Mouse (Mus musculus) frontal cortex, postnatal 14 days (tissue): Measurements from ENCODE around the gene Ppp1r9a.

Experiments used
- DNase-seq, 2 experiments: peaks; one replicate each; pipeline ENCODE4 v3.0.0; 2022; ENCODE audit warnings: low spot score in 2 of 2

Ppp1r9a gene

GRCm38 (mm10) chr6:5103769-5104168 lies 201.1 kb downstream of the Ppp1r9a start:
- no peak for DNase-seq

- no peak for DNase-seq
Measured at GRCm38 (mm10) chr6:5104238-5104637, 201.5 kb downstream of the Ppp1r9a start.

DNA sequence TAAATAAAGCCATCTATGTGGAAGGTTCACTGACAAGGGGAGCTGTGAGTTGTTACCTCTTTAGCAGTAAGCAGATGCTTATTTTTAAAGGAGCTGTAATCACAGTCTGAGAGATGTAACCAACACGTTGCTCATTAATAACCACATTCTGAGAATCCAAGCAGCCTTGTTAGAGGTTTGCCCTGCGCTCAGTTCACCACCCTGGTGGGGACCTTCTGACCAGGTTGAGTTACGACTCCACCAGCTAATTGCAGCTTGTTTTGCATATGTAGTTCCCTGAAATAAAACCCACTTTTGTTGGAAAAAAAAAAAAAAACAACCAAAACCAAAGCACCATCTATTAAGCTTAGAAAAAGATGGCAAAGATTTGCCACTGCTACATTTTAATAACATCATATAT lies 205.8 kb downstream of the Ppp1r9a start:
- DNase-seq = no peak

DNA sequence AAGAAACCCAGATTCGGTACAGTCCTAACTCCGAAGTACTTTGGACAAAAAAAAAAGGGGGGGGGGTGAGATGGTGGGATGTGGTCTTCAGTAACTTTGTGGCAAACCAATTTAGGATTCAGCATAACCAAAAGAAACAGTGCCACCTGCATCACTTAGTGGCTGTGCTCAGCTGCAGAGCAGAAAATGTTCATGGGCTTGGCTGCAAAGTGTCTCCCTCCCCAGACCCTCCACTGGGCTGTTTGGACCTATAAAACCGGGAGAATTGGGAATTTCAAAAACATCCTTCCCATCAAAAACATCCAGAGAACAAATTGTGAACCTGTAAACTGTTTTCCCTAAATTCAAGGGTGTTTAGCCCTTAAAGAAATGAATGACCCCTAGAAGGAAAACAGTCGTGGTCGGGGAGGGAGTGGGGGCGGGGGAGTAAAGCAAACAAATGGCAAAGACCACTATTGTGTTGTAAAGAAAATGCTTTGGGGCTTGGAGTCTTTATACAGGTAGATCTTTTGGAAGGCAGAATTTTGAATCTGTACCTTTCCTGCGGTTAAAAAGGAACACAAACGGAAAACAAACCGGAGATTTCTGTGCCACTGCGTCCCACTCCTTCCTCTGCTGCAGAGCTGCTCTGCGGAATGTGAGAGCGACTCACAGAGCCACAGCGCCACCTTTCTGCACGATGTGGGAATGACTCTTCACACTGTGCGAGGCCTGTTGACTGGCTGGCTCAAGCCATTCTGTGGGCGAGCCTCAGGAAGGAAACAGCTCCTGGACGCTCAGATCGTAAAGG lies 207.4 kb downstream of the Ppp1r9a start:
- DNase-seq = peak; percentile 73 to 88

DNA sequence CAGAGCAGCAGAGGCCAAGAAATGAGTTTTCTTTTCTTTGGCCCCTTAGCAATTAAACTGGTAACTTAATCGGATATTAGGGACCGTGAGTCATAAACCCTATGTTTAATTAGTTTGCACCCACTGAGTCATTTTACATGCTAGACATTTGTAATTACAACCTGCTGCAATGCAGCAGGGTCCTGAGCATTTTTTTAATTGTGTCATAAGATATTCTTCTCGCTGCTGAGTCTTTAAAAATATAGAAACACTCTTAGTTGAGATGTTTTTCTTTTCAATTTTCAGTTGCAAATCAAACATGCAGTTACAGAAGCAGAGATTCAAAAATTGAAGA lies 208.0 kb downstream of the Ppp1r9a start:
- DNase-seq = no peak

- no peak for DNase-seq
Measured at GRCm38 (mm10) chr6:5113103-5113502, 210.4 kb downstream of the Ppp1r9a start.

GRCm38 (mm10) chr6:5113734-5114133 lies 211.0 kb downstream of the Ppp1r9a start:
- no peak for DNase-seq

DNA sequence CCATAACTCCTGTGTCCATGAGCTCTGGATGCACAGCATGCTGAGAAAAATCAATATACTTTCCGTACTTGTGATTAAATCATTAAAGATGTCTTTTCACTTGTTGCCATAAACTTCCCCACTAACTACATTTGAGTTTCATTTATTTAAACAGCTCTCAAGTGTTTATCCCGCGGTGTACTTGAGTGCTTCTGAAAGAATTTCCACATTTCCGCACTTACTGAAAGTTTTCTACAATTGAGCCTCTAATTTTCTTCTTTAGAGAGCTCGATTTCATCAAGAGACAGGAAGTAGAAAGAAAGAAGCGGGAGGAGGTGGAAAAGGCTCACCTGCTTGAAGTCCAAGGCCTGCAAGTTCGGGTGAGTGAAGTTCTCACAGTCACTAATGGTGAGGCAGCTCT lies 212.1 kb downstream of the Ppp1r9a start:
- DNase-seq = no peak

- no peak for DNase-seq
Measured at GRCm38 (mm10) chr6:5119181-5119910, 216.6 kb downstream of the Ppp1r9a start.

DNA sequence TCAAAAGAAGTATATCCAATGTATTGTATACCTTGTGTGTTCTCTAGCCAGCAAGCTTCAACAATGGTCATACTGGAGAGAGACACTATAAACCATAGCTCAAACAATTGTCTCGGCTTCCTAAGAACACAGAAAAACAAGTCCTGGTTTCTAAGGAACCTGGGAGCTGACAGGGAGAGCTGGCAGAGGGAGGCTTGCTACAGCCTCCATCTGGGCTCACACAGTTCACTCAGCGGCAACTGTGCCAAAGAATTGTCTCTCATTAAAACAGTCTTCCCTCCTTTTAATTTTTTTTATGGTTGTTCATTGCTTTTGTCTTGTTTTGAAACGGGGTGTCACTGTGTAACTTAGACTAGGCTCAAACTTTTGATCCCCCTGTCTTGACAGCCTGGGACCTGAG lies 217.5 kb downstream of the Ppp1r9a start:
- no peak for DNase-seq

DNA sequence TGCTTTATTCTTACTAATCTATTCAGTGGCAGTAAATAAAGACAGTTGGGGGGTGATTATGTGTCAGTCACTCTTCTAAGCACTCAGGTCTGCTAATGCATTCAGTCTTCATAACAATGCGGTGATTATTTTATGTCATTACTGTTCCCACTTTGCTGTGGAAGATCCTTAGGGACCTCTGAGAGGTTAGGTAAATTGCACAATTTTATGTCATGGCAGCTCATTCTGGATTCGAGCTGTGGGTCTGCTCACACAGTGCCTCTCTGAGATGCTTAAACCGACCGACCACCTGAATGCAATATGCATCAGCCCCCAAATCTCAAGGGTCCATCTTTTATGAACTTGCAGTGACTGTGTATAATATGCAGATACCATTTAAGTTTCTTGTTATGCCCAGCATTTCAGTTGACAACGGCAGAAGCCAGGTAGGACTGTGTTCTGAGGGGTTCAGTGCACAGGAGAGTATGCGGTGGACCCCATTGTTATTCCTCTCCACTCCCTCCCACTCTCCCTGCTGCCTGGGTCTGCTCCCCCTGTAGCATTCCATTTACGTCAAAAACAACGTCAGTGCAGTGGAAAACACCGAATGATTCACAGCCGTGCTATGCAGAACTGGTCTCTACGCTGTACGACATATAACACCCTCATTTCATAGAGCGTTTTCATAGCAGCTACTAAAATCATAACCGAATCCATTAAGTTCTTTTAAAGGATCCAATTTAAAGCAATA lies 226.8 kb downstream of the Ppp1r9a start:
- no peak for DNase-seq

GRCm38 (mm10) chr6:5134986-5135385 lies 232.3 kb downstream of the Ppp1r9a start:
- DNase-seq = no peak

- DNase-seq = no peak
Measured at GRCm38 (mm10) chr6:5136046-5136445, 233.3 kb downstream of the Ppp1r9a start.

GRCm38 (mm10) chr6:5138875-5139631 lies 236.3 kb downstream of the Ppp1r9a start:
- no peak for DNase-seq

DNA sequence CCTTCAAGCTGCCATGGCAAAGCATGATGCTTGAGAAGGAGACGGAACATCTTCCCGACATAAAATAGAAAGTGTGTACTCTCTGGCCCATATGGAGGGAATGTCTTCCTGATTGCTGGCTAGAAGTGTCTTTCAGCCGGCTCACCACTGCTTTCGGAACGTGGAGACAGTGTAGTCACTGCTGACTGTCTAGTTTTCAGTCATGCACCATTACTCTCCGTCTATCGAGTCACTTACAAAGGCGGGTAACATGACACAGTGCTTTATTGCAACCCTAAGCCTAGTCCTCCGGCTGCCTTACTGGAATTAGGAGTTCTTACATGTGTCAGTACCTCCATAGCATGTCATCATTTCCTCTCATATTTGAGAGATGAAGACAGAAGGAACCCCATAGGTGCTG lies 236.9 kb downstream of the Ppp1r9a start:
- no peak for DNase-seq

DNA sequence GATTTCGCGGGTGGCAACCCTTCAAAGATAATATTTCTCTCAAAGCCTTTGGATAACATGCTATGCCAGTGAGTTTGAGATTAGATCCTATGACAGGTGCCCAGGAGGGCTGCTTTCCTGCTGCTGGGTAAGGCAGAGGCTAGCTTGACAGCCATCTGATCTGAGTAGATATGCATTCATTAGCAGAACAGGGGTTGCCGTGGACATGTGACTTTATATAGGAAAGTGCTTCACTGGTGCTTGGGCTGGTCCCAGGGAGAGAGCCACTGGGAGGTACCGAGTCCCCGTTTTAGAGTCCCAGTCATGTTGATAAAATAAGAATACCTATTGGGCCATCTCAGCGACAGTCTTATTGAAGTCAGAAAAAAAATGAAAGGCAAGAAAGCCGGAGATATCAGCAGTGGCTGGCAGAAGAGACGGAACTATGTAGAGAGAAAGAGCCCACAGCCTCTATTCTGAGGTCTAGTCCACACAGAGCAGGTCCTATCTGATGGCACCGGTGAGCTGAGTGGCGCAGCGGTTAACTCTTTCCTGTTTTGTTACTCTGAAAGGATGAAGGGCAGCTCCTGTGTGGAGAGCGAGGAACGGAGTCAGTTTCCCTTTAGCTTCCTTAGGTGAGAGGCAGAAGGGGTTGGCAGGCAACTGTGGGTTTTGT lies 244.9 kb downstream of the Ppp1r9a start:
- no peak for DNase-seq

GRCm38 (mm10) chr6:5149941-5150340 lies 247.2 kb downstream of the Ppp1r9a start:
- DNase-seq = no peak

DNA sequence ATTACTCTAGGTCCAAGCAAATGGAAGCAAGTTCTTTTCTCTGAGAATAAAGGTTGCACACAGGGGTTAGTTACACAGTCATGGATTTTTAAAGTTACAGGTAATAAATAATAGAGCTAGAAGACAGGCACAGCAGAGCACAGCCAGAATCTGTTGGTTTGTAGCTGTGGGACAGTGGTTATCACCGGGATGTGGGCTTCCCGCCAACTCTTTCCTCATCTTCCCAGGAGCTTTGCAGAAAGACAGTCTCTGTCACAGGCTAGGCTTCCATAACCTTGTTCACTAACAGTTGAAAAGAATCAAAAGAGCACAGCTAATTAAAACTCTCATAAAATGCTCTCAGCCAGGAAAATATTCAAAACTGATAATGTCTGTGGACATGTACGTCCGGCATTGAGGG lies 248.5 kb downstream of the Ppp1r9a start:
- no peak for DNase-seq

DNA sequence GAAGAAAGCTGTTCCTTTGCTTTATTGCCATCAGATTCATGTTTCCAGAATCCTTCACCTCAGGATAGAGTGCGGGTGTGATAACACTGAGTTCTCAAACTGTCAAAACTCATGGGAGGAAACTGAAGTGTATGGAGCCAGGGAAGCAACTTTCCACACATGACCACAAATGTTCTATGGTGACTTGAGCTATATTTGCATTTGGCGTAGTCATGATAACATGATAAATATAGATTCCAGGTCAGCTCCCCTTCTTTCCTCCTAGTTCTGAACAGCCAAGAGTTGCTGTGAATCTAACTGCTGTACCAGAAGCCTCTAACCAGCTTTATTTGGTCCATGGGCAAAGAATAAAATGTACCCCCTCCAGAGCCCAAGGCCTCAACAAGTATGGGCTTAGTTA lies 249.5 kb downstream of the Ppp1r9a start:
- no peak for DNase-seq

DNA sequence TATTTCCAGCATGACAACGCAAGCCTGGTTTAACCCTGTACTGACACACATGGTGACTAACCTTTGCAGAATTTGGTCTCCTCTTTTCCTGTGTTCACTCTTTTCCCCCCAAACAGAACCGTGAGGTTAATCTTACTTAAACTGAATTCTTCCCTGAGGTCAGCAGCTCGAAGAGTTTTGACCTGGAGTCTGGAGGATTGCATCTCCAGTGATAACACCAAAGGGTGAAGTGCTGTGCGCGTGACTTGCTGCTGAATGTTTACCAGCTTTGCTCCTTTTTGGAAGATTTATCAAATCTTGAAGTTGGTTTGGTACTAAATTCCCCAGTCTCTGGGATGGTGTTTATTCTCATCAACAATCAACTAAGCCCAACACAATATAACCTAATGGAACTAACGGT lies 252.1 kb downstream of the Ppp1r9a start:
- DNase-seq = no peak

DNA sequence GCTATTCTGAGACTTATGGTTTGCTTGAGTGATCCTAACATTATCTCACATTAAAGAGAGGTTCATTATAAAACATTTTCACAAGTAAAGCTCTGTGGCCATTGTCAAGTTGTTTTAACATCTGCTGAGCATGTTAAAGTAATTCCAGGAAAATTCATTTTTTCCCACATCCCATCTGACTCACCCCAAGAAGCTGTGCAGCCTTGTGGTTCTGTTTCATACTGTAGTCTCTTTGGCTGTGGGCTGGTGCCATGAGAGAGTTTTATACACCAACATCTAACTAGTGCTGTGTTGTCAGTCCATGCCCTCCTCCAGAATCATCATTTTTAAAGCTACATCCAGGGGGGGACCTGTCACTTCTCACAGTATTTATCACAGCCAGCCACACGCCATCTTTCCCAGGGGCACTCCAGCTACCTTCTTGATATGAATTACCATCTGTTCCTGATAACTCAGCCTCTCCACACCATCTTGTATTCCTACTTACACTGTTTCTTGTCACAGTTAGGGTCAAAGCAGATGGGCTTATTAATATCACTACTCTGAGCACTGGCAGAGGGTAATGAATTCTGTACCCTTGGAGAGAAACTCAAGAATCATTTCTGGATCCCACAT lies 252.7 kb downstream of the Ppp1r9a start:
- DNase-seq = no peak
